Mouse (Mus musculus): ENCODE measurements around the gene Tnk2.

Tnk2 gene

DNA sequence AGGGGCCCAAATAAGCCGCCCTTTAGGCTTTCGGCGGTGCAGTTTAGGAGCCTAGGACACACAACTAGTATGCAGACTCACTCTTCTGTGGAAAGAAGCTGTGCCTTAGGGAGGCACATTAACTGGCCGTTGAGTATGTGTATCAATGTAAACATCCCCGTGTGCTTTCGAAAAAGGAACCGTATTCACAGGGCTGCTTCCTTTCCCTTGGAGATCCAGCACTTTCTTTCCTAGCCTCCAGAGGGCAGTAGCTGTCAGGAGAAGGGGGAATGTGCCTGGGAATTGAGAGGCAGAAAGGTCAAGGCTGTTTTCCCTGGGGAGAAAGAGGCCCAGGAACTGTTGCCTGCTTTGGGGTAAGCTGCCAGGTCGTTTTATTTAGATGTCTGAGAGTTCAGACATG lies 15.7 kb downstream of the Tnk2 start:
- ATAC-seq (ENCODE audit: low TSS enrichment): peak; percentile 29

DNA sequence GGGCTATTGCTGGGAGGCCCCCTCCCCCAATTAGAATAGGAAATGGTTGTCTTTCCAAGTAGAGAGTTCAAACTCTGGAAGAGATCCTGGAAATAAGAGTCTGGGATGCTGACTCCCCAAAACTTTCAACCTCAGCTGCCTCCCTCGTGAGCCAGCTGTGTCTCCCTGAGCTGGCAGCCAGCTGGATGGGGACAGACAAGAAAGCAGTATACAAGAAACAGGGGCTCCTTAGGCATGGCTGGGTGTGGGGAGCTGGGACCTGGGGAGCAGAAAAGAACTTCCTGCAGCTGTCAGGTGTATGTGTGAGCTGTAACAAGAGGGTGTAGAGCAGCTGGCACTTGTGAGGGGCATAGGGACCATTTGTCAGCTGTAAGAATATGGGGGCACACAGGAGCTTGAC lies 16.4 kb downstream of the Tnk2 start:
- ATAC-seq (ENCODE audit: low TSS enrichment): no peak

DNA sequence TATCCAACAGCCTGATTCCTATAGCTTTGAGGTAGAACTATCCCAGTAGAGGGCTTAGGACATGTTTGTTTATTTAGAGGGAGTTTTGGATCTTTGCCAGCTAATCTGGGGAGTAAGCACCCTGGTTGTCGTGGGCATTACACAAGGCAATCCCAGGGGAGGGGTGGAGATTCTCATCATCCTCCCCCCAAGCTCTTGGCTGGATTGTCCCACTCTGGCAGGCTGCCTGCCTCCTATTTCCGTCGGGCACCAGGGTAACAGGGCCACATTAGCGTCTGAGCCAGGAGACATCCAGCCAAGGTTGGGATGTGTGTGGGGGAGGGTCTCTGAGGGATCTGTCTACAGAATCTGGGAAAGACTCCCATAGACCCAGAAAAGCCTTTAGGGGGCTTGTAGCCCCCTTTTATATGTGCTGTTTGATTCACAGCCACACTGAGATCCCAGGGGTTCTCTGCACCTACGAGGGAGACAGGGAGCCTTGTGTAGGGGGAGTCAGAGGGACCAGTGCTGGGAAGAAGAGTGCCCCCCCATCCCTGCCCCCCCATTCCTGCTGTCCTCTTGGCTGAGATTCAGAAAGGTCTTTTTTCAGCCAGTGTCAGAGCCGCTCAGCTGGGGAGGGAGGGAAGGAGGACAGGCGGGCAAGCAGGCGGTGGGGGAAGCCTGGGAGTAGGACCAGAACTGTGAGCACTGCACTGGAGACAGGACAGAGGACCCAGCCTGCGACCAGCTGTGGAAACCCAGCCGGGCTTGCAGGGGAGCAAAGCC lies 17.1 kb downstream of the Tnk2 start:
- ATAC-seq (ENCODE audit: low TSS enrichment): 0 out of 2 replicates have a peak, but pooled peaks have one; percentile 28

DNA sequence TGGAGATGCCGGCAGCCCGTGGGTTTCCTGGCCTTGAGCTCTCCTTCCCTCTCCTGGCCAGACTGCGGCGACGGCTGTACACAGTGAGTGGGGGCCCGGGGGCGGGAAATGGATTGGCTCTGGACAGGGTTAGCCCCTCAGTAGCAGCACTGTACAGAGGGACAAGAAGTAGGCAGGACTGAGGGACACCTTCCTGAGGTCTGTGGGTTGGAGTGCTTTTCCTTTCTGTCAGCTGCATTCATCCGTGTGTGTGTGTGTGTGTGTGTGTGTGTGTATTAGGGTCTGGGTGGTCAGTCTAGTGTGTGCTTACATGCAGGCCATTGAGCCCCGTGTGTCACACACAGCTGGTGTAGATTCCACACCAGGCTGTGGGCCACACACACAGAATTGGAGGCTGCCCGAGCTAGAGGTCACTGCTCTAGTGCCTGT lies 17.8 kb downstream of the Tnk2 start:
- ATAC-seq (ENCODE audit: low TSS enrichment): no peak

DNA sequence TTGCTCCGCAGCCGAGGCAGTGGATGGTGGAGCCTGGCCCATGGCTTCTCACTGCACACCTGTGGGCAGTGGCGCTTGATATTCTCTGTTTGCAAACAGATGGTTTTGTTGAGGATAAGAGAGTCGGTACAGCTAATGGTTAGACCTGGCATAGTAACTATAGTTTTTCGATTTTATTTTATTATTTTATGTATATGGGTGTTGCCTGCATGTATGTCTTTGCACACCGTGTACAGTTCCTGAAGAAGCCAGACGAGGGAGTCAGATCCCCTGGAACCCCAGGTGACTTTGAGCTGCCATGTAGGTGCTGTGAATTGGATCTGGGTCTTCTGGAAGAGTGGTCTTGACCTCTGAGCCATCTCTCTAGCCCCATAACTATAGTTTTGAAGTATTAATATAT lies 18.7 kb downstream of the Tnk2 start:
- no peak for ATAC-seq (ENCODE audit: low TSS enrichment)

- 0 out of 2 replicates have a peak, but pooled peaks have one; percentile 8 for ATAC-seq (ENCODE audit: low TSS enrichment)
Observed at GRCm38 (mm10) chr16:32663231-32663858, 19.7 kb downstream of the Tnk2 start.

DNA sequence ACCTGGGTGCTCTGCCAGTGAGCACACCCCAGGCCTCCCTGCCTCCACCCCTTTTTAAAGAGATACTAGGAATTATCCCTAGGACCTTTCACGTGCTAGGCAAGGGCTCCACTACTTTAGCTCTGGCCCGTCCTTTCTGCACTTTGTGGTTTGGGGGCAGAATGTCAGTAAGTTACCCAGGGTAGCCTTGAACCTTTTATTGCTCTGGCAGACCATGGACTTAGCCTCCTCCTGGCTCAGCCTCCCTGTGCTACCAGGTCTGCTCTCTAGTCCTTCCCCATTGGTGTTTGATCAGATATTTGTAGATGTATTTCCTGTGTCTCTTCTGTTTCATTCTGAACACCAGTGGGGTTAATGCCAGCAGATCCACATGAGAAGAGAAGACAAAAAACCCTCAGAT lies 20.5 kb downstream of the Tnk2 start:
- ATAC-seq (ENCODE audit: low TSS enrichment): no peak

GRCm38 (mm10) chr16:32665851-32666665 lies 22.4 kb downstream of the Tnk2 start:
- no peak for ATAC-seq (ENCODE audit: low TSS enrichment)

GRCm38 (mm10) chr16:32666671-32667551 lies 23.2 kb downstream of the Tnk2 start:
- no peak for ATAC-seq (ENCODE audit: low TSS enrichment)

DNA sequence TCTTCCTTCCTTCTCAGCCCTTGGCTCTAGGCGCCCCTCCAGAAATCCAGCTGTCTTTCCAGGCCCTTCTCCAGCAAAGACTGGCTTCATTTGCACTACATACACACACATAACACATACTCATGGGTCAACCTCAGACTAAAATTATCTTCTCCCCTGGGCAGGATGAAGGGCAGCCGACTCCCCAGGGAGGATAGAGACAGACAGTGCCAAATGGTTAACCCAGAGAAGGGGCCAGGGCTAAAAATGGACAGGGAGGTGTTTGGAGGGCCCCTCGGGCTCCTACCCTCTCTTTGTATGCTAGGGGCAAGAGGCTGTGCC lies 23.8 kb downstream of the Tnk2 start:
- ATAC-seq (ENCODE audit: low TSS enrichment): no peak

DNA sequence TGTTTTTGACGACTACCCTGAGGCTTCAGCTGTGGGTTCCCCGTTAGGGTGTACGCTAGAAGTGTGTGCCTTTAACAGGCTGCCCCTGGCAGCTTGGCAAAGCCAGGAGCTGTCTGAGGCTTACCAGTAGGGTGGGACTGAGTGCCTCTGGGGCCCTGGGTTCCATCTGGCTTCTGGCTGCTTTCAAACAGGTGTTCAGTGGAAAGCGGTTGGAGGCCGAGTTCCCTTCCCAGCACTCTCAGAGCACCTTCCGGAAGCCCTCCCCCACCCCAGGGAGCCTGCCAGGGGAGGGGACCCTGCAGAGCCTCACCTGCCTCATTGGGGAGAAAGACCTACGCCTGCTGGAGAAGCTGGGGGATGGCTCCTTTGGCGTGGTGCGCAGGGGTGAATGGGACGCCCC lies 24.4 kb downstream of the Tnk2 start:
- no peak for ATAC-seq (ENCODE audit: low TSS enrichment)

DNA sequence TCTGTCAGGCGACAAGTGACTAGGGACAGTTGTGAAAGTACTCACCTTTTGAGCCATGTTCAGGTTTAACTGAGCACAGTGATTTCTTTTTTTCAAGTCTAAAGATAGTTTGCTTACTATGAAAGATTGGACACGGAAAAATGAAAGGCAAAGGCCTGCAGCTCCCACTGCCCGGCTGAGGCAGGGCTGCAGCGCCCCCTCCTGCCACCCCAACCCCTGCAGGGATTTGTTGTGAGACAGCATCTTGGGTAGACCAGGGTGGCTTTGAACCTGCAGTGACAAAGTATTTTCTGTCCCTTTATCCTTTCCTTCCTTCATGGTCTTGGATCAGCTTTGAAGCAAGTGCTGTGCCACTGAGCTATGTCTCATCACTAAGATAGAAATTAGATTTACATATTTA lies 24.8 kb downstream of the Tnk2 start:
- no peak for ATAC-seq (ENCODE audit: low TSS enrichment)

GRCm38 (mm10) chr16:32669243-32669642 lies 25.6 kb downstream of the Tnk2 start:
- ATAC-seq (ENCODE audit: low TSS enrichment): no peak

DNA sequence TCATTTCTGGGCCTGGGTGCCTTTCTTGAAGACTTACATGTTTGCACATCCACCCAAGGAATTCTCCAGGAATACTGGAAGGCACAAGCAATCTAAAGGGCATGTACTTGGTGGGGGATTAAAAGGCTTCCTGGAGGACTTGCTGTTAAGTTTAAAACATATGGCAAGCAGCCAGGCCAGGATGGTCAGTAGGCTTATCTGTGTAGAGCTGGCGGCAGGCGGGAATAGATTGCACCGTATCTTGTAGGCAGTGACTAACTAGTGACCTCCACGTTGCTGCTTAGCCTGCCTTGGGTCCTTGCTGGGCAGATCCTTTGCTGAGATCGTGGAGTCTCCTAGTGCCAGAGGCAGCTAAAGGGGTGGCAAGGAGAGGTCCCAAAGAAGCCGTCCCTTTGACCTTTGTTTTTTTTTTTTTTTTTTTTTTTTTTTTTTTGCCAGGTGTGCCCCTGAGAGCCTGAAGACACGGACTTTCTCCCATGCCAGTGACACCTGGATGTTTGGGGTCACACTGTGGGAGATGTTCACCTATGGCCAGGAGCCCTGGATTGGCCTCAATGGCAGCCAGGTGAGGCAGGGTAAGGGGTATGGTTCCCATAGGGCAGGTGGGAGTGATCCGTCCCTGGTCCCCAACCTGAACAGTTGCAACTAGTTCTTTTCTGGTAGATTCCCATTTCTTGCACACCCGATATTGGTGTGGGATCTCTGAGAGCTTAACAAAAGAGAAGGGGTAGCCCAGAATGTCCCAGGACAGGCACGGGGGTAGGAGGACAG lies 26.9 kb downstream of the Tnk2 start:
- no peak for ATAC-seq (ENCODE audit: low TSS enrichment)

DNA sequence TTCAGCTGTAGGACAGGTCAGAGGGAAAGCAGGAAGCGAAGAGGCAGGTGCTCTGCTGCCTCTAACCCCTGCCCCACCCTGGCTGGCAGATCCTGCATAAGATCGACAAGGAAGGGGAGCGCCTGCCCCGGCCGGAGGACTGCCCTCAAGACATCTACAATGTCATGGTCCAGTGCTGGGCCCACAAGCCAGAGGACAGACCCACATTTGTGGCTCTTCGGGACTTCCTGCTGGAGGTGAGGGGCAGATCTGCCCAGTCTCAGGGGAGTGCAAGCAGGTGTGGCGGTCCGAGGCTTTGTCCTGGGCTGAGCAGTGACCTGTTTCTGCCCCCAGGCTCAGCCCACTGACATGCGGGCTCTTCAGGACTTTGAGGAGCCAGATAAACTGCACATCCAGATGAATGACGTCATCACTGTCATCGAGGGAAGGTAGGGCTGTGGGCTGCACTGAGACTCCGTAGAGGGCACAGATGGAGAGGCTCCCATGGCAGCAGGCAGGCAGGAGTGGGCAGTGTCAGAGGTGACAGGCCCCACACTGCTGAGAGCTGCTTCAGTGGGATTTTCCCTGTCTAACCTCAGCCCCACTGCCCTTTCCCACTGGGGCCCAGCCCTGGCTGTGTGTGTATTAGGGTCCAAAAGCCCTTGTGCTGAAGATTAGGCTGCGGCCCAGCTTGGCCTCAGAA lies 27.7 kb downstream of the Tnk2 start:
- no peak for ATAC-seq (ENCODE audit: low TSS enrichment)

DNA sequence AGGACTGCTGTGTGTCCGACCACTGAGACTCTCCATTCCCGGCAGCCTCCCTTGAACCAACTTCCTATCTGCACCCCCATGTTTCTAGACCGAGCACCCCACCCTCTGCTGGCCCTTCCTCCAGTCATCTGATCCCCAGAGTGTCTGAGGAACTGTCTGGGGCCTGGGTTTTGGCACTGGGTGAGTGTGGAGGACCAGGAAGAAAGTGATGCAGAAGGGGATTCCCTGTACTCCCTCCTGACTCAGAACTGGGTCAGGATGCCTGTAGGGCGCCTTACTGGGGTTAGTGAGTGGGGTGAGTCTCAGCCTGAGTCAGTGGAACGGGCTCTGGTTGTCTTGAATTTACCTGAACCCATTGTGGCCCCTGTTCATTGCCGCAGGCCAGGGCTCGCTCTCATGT lies 28.6 kb downstream of the Tnk2 start:
- no peak for ATAC-seq (ENCODE audit: low TSS enrichment)

DNA sequence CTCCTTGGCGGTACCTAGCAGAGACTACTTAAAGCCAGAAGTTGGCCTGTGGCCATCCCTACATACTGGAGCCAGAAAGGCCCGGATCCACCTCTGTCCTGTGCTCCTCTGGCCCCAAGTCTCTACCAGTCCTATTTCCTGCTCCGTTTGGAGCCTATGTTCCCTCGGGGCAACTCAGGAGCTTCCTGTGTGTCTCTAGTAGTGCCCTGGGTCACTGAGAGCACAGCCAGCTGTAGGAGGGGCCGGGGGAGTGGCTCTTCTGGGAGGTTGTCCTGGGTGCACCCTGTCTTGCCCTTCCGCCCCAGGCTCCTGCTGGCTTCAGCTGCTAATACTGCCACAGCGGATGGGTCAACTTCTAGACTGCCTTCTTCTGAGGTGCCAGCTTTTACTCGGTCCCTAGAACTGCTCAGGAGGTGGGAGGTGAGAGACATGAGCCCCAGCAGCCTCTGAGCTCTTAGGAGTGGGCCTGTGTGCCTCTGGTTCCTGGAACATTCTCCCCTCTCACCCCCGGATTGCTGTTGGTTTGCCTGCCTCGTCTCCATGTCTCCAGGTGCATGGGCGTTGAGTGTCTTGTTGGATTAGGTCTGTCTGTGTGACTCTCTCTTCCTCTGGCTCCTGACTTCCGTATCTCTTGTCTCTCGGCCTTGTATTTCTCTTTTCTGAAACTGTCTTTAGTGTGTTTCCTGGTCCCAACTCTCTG lies 29.3 kb downstream of the Tnk2 start:
- peak; percentile 56 for ATAC-seq (ENCODE audit: low TSS enrichment)

DNA sequence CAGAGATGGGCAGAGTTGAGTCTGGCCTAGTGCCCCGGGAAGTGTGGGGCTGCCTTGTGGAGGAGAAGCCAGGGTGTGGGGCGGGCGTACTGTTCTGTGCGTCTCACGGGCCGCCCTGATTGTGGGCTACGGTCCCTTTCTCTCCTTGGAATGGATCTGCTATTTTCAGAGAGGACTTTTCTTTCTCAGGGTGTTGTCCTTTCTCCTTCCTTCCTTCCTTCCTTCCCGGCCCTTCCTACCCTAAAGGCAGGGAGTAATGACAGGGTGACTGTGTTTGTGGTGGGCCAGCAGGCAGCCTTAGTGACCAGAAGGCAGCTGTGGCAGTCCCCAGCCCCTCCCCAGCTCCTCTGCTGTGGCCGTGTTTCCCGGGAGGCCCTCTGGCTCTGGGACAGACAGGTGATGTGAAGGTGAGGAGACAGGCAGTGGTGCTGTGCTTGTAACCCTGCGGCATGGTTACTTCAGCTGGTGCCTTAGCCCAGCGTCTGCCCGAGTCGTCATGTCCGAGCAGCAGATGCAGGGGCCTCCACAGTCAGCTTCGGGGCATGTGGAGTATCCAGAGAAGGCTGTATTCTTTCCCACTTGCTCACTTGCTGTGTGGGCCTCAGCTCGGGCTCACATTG lies 30.6 kb downstream of the Tnk2 start:
- no peak for ATAC-seq (ENCODE audit: low TSS enrichment)

- ATAC-seq (ENCODE audit: low TSS enrichment): no peak
Observed at GRCm38 (mm10) chr16:32677040-32677700, 33.5 kb downstream of the Tnk2 start.
